Mouse (Mus musculus) E14TG2a.4 (cell line): ENCODE data around the gene Micu1.
"Not testable (repeated sequence)": the region's sequence is repeated elsewhere in the genome, so short reads cannot be mapped to it uniquely, and the experiment has no call there.

Source experiments
- CTCF ChIP-seq: conservative IDR thresholded peaks from 2 replicates; pipeline ENCODE4 v1.5.1; 2014; ENCODE audit warnings: low read length
- NANOG ChIP-seq: IDR thresholded peaks from 2 replicates; pipeline ENCODE4 v1.6.1; 2014; ENCODE audit warnings: borderline replicate concordance, low read length, mixed read lengths

DNA sequence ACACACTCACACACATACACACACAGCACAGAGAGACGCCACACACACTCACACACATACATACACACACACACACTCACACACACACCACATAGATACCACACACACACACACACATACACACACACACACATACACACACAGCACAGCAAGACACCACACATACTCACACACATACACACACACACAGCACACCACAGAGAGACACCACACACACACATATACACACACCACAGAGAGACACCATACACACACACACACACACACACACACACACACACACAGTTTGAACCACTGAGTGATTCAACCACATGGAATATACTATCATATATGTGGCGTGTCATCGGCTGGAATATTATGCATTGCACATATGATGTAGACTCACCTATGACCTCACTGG, 16.7 kb upstream of the Micu1 start:
- TF ChIP-seq CTCF, NANOG: not testable (repeated sequence)
